Mouse (Mus musculus) heart, postnatal 10 days (tissue): Measurements from ENCODE around the gene Ptafr. TPM values are rescaled to one million over a fixed set of nuclear protein-coding genes. Genes with fewer than 3 reads are reported as not detected.
"Not testable (repeated sequence)": the region's sequence is repeated elsewhere in the genome, so short reads cannot be mapped to it uniquely, and the experiment has no call there.

Experiments
- DNase-seq, 2 experiments: peaks; one replicate each; pipeline ENCODE4 v3.0.0; 2021
- intact Hi-C: fragments of 180-260 bp; cut with DNase I; formaldehyde crosslinking; loops from one replicate; pipeline ENCODE4 v1.15.1; 2025
- total RNA-seq, 2 experiments: library from RNA; stranded (reverse); gene quantifications; 2 replicates each; pipeline ENCODE4 v1.2.3; 2021

Gene Ptafr
- total RNA-seq, 2 experiments from 2014 or later: 1.1 to 1.7 TPM

DNA sequence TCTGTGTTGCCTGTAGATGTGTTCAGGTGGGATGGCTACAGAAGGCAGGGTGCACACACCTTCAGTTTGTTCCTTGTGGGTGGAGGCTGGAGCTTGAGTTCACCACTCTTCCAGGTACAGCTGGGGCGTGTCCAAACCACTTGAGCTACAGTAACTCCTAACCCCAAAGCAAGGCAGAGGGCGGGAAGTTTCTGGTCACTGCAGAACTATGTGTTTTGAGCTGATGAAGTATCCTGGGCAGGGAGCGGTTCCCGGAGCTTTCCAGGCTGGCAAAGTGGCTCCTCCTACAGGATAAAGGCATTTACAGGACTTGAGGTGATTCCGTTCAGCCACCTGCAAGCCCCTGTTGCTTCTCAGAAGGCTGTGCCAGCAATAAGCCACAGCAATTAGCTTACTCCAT, 9.6 kb upstream of the Ptafr start:
- no peak for DNase-seq
- intact Hi-C loops: no loop called here

DNA sequence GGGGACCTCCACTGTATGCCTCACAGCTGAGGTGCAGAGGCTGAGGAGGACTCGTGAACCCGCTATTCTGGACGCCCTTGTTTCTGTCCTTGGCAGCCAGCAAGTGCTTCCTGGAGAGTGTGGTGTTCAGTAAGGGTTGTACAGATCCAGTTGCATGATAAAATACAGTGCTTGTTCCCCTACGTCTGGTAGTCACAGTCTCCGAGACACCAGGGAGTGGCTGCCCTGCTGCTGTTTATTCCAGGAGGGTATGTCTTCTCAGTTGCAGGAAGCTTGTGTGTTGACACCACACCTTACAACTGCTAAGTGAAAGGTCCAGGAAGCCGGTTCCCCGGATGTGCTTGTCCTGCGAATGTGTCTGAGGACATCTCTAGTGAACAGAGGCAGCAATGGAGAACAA, 9.2 kb upstream of the Ptafr start:
- intact Hi-C loops: no loop called here
- DNase-seq: no peak

DNA sequence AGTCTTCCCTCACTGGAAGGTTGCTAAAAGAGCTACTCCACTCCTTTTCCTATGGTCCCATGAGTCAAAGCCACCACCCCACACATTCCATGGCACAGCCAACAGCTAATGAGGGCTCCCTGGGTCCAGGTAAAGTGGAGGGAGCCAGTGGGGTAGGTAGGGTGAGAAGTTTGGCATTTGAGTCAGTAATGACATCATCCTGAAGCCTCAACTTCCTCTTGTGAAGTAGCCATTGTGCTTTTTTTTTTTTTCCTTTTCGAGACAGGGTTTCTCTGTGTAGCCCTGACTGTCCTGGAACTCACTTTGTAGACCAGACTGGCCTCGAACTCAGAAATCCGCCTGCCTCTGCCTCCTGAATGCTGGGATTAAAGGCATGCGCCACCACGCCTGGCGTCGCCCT, 8.3 kb upstream of the Ptafr start:
- DNase-seq, intact Hi-C loops: not testable (repeated sequence)

DNA sequence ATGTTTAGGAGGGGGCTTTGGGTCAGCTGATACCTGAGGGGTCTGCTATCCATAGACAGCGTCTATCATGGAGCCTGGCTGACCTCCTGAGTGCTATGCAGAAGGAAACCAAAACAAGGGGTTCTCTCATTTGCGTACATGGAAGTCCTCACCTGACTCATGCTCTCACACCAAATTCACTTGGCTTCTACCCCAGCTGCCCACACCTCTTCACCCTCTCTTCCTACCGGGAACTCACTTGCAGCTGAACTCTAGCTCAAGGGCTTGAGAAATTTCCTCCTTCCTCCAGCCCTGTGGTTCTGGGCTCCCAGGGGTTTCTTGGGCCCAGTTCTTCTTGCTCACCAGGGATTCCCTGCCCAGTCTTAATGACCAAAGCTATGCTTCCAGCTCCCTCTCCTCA, 606 bp upstream of the Ptafr start:
- DNase-seq: no peak
- intact Hi-C loops: loop anchor here (5.0 kb wide), 1 partner anchor 54 kb away; no protein-coding TSS in a partner anchor

DNA sequence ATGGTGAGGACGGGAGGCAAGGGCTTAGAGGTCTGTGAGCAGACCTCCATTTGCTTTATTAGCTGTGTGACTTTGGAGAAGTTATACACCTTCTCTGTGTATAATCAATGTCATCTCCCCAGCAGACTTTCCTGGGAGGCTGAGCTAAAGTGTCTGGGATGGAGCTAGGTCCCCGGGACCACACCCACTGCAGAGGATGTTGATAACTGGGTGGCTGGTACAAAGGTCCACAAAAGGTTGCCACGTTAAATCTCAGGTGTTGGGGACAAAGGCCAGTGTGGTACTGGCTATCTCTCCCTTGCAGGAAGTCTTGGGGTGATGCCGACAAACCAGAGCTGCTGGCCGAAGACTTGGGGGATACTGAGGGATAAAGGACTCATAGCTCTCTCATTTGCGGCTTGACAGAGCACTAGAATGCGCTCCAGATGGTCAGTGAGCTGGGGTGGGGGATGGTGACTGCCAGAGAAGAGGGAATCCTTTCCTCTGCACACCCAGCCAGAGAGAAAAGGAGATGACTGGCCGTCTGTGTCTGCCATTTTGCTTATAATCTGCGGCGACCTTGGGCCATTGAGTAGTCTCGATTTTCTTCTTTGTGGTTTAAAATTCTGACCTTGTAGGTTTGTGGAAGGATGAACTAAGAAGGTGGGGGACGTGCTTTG, 1.4 kb downstream of the Ptafr start:
- no peak for DNase-seq
- intact Hi-C loops: no loop called here

DNA sequence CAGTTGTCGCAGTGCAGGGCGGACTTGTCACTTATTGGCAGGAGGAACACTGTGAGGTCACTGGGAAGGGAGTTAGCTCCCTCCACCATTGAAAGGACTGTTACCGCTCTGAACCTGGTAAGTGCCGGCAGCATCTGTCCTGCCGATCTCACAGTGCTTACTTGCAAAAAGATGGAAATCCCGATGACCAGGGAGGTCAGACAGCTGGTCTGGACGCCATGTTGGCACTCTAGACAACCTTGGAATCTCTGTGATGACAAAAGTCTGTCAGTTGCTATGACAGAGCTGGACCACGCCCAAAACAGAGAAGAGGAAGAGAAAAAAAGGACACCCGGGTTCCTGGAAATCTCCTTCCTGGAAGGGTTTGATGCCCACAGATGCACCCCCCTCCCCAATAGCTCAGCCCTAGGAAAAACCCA, 3.5 kb downstream of the Ptafr start:
- intact Hi-C loops: no loop called here
- DNase-seq: peak; percentile 45 to 61

DNA sequence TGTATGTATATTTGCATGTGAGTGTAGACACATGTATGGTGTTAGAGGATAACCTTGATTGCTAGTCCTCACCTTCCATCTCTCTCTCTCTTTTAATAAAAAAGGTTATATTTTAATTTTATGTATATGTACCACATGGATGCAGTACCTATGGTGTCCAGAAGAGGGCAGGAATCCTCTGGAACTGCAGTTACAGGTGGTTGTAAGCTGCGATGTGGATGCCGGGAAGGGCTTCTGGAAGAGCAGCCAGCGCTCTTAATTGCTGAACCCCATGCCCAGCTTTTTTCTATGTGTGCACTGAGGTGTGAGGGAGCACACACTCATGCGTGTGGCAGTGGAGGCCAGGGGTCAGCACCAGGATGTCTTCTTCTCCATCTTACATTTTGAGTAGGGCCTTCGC, 5.2 kb downstream of the Ptafr start:
- intact Hi-C loops: no loop called here
- no peak for DNase-seq

DNA sequence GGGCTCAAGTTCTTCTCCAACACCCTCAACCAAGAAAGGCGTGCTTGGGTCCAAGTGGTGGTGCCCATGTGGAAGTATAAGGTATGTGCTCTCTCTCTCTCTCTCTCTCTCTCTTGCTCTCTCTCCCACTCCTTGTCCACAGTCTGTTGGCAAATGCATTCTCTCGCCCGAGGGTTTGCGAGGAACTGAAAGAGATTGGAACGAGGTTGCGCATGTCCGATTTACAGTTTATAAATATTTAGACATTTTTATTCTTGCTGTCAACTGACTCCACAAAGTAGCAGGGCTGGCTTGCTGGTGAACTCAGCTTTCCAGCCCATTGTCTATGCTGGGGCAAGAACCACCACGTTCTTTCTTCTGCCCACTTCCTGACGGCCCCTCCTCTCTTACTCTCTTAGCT, 7.3 kb downstream of the Ptafr start:
- intact Hi-C loops: no loop called here
- no peak for DNase-seq

DNA sequence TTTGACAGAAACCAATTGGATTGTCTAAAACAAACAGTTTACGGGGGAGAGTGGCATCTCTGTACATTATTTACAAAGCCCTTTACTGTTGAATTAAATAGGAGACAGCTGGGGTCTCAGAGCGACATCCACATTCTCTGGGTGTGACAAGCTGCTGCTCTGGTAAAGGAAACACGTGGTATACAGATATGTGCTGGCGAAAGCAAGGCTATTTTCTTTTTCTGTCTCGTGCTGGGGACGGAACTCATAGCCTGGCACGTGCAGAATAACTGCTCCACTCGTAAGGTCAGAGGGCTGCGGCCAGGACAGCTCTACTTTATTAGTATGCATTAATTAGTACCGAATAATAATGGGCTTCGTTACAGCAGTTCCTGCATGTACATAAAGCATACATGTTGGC, 9.5 kb downstream of the Ptafr start:
- peak; percentile 41 to 43 for DNase-seq
- intact Hi-C loops: no loop called here

DNA sequence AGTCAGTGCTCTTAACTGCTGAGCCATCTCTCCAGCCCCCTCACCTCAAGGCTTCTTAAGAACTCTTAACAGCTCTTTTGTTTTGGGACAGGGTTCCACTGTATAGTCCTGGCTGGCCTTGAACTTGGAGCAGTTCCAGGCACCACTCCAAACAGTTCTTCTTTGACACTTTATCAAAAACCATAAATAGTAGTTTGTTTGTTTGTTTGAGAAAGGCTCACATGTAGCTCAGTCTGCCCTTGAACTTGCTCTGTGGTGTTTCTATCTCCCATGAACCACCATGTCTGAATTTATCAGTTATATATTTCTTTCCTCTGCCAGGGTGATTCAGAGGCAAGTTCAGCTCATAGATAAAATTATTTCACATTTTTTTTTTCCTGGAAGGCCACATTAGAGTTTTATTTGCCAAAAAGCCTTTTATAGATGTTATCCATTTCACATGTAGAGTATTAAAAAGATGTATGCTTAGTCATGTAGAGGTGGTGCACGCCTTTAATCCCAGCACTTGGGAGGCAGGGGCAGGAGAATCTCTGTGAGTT, 11.0 kb downstream of the Ptafr start:
- intact Hi-C loops: no loop called here
- DNase-seq: no peak

DNA sequence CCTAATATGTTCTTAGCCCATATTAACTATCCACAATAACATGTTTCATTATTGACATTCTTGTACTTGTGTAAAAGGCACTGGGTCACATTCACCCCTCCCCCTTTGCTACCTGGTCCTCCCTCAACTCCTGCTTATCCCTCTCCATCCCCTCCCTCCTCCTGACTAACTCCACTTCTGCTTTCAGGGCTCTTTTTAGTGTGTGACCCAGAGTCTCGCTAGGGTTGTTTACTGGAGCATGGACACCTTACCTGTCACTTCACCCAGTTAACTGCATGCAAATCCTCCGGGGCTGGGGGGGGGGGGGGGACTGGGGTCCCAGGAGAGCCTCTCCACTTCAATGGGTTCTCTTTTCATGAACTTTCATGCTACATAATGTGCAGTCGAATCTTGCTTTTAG, 19.9 kb downstream of the Ptafr start:
- intact Hi-C loops: no loop called here
- DNase-seq: no peak

DNA sequence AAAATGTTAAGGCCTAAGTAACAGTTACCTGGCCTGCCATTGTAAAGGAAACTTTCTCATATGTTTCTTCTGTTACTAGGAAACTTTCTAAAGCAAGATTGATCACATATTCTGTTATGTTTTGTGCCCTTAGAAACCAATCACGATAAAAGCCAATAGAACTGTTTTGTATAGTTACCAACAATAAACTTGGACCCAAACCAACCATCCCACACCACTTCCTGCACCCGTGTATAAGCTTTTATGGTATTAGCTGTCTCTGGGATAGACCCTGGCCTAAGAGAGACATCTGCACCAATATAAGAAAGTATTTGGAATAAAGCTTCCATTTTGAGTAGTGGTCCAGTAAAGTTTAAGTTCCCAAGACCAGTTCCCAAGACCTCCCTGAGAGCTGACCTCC, 21.1 kb downstream of the Ptafr start:
- intact Hi-C loops: no loop called here
- no peak for DNase-seq

DNA sequence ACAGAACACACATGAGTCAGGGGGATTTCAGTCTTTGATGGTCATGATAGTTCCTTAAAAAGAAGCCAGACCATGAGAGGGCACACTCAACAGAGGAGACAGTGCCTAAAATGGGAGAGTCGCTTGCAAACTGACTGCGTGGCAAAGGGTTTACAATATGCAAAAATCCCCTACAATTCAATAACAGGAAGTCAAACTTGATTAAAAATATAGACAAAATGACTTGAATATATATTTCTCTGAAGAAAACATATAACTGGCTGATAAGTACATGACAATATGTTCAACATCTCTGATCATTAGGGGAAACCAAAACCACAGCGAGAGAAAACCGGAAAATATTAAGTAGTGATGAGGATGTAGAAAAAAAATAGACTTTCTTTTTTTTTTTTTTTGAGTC, 22.4 kb downstream of the Ptafr start:
- DNase-seq: no peak
- intact Hi-C loops: no loop called here

DNA sequence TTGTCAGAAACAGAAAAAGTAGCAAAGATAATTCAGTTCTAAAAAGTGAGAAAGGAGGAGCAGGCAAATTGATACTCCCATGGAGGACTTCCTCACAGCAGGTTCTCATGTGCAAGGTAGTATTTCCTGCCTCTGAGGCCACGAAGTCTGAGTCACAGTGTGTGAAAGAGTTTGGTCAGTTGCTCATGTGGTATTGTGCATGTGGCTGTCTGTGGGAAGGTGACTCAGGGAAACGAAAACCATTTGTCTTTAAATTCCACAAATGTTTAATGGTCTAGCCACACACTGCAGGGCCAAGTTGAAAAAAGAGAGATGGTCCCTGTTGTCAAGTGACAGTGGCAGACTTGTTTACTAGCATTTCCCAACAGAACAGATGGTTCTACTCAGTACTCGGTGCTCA, 24.6 kb downstream of the Ptafr start:
- intact Hi-C loops: no loop called here
- no peak for DNase-seq

DNA sequence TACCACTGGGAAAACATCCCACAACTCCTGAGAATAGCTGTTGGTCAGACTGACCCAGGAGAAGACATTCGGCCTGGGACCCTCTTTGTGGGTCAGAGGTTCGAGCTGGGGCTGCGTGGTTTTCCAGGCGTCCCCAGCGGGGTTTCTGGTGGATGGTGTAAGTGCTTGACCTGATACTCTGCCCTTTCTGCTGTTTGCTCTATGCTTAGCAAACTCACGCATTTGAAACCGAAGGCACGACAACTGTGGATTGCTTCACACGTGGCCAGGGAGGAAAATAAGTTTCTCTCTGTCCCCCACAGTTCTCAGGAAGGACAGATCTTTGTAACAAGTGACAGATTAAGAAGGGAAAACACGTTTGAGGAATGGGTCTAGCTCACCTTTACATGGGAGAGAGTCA, 26.8 kb downstream of the Ptafr start:
- intact Hi-C loops: no loop called here

DNA sequence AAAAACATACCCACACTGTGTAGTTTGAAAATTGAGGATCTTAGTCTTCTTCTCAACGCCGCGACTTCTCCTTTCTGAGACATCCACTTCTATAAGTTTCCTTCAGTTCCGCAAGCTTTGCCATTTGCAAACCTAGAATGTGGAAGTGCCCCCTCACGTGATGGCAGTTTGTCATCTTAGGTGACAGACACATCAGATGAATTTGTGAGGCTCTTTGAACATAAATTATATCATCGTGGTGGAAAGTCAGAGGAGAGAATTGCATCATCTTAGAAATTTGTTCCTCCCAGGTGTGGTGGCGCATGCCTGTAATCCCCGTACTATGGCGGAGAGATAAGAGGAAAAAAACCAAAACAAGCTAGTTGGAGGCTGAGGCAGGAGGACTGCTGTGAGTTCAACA, 29.1 kb downstream of the Ptafr start:
- intact Hi-C loops: no loop called here
- peak in 1 of 2 experiments; percentile 40 for DNase-seq

More for the DNA sequence above, 26.8 kb downstream of the Ptafr start:
- DNase-seq: no peak

DNA sequence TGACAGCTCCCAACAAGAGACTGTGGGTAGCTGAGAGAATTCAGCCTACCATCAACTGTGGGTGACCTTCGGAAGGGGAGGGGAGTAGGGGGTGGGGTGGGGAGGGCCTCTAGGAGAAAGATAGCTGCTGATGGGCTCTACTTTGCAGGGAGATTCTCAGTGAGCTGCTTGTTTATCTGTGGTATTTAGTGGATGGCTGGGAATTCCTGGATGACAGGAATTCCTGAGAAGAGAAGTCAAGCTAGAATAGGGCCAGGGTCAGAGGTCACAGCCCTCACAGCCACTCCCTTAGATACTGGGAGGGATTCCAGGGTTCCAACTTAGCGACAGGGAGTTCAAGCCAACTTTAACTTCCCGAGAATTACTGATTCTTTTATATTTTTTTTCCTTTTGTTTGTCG, 30.3 kb downstream of the Ptafr start:
- no peak for DNase-seq
- intact Hi-C loops: no loop called here

DNA sequence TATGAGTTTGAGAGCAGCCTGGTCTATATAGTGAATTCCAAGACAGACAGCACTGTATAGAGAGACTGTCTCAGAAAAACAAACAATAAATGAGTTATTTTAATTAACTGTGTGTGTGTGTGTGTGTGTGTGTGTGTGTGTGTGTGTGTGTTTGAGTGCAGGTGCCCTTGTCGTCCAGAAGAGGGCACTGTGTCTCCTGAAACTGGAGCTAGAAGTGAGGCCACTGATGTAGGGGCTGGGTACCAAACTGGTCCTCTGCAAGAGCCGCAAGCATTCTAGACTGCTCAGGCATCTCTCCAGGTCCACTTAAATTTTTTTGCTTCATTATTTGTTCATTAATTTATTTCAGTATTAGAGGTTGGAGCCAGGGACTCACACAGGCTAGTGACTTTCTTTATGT, 35.0 kb downstream of the Ptafr start:
- DNase-seq: no peak

DNA sequence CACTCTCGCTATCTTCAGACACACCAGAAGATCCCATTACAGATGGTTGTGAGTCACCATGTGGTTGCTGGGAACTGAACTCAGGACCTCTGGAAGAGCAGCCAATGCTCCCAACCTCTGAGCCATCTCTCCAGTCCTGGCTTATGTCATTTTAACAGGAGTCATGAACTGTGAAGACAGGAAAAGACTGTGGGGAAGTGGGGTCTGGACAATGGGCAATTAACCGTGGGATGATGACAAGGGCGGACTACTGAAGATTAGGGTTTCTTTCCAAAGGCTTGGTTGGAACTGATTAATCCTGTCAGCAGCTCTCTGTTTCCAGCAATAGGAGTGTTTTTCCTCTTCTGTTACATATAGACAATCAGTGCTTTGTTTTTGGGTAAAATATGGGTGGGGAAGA, 35.9 kb downstream of the Ptafr start:
- no peak for DNase-seq
- intact Hi-C loops: no loop called here

More for the DNA sequence above, 35.0 kb downstream of the Ptafr start:
- intact Hi-C loops: no loop called here

DNA sequence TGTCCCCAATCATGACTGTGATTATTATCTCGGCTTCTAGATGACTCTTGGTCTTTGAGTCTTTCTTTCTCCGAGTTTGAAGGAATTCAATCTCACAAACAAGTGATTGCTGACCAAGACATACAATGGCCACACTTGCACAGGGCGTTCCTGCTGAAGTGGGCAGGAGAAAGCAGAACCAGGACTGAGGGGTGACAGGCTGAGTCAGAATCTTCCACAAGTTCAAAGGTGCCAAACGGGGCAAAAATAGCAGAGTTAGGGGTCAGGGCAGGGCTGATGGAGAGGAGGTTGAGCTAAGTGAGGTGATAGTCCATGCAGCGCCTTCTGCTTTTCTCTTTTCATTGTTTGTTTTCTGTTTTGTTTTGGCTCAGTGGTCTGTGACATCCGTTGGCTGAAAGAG, 36.6 kb downstream of the Ptafr start:
- no peak for DNase-seq
- intact Hi-C loops: no loop called here

DNA sequence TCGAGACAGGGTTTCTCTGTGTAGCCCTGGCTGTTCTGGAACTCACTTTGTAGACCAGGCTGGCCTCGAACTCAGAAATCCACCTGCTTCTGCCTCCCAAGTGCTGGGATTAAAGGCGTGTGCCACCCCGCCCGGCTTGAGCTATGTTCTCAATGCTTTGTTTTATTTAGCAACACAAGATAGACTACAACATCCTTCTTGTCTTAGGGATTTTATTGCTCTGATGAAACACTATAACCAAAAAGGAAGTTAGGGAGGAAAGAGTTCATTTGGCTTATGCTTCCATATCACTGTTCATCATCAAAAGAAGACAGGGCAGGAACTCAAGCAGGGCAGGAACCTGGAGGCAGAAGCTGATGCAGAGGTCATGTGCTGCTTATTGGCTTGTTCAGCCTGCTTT, 37.4 kb downstream of the Ptafr start:
- DNase-seq, intact Hi-C loops: not testable (repeated sequence)

DNA sequence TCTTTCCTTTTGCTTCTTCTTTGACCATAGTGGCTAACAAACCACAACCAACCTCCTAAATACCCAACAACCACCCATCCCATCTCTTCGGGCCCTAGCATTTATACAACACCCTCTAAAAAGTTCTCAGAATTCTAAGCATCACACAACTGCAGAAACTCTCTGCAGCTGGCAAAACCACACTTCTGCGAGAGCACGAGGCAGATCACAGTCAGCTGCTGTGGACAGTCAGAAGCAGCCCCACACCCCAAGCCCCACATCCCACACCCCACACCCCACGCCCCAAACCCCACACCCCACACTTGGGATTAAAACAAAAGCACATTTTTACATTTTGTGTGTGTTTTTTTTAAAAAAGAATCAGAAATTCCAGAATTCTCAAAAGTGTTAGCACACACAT, 39.6 kb downstream of the Ptafr start:
- no peak for DNase-seq
- intact Hi-C loops: no loop called here

DNA sequence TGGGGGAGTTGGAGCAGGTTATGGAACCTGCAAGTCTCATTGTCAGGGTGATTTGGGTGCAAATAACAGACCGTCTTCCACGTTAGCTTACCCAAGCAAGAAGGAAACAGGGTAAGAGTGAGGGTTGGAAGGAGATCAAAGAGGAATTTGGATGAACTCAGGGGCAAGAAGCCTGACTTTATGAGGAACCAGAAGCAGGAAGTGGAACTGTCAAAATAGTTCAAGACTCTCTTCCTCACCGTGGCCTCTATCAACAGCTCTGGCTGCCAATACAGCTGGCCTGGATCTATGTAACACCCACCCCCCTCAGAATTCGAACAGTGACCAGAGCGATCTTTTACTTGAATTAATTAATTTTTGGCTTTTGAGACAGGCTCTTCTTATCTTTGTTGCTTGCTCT, 41.9 kb downstream of the Ptafr start:
- peak in 1 of 2 experiments; percentile 22 for DNase-seq
- intact Hi-C loops: no loop called here
